Mouse (Mus musculus): ENCODE measurements at regions not wholly inside any gene's neighbourhood (a gene's known extent, or its start where the extent isn't known, plus 50 kb on each side); places are given as distances from the start of the nearest gene placed in this dataset.
"Not testable (repeated sequence)": the region's sequence is repeated elsewhere in the genome, so short reads cannot be mapped to it uniquely, and the experiment has no call there.

DNA sequence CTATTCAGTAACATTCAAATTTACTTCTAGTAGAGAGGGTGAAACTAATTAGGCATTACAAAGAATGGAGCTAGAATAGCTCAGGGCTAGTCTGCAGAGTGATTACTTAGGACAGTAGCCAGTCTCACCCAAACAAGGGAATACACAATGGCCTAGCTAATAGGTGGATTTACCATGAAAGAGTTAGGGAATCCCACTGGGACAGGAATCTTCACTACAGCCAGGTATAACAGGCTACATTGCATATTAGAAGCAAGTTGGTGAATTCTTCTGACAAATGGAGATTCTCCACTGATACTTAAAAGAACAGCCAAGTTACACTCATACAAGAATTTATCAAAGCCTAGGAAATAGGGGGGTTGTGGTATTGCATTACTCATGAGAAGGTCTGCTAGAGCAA is 670.2 kb upstream of the Chrm3 start:
- DNase-seq (ENCODE audit: low spot score in 2 of 2): not testable (repeated sequence)

DNA sequence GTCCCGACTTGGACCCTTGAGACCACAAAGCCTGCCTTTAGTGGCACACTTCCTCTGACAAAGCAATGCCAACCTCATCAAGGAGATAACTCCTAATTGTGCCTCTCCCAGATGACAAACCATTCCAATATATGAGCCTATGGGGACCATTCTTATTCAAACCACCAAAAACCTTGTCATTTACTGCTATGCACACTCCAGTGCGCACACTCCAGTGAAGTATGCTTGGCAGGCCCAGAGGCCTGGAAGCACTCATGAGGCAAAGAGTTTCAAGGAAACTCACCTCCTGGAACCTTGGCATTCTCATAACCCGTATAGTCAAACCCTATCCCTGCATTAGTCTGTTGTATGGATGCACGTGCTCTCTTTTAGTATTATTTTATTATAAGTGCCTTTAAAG is 669.7 kb upstream of the Chrm3 start:
- DNase-seq (ENCODE audit: low spot score in 2 of 2): no peak

DNA sequence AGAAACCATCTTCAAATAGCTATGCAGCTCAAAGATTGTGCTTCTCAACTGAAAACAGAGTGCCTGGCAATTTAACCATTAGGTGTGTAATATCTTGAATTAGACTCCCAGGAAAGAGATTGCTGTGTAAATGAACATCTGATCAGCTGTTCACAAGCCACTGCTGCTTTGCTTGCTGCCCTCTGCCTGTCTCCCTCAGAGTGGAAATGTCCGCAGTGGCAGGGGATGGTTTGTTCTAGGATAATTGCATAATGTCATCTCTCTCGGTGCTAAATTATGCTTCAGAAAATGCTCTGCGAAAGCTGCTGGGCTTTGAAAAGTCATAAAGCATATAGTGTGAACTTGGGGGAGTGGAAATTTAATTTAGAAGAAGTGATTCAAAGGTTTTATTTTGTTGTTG is 665.3 kb upstream of the Chrm3 start:
- no peak for DNase-seq (ENCODE audit: low spot score in 2 of 2)

DNA sequence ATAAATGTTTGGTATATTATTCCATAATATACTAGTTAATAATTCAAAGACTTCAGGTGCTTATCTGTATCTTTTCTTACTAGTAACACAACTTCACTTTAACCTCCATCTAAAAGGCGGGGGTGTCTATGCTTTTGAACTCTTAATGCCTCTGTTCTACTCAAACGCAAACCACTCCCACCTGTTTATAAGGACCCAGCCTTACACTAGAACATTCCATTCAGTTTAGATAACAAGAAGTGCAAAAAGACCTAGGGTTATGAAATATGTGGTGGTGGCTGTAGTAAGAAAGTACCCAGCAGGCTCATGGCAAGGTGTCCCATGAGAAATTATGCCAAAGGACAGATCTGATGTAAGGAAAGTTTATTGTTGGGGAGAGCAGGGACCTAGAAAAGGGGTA is 663.8 kb upstream of the Chrm3 start:
- DNase-seq (ENCODE audit: low spot score in 2 of 2): no peak

DNA sequence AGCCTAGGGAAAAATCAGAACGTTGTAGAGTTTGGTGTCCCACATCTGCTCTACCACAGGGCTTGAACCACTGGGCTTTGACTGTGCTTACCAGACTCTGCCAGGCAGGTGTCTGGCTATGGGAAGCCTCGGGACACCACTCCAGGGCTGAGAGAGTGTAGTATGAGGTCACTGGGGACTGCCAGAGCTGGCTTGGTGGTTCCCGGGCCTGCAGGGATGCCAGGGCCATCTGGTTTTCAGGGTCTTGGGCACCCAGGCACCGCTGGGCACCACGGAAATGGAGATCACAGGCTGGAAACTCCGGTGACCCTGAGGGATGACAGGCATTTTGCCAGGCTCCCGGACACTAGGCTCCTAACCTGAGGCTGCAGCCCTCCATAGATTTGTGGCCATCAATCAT is 656.9 kb upstream of the Chrm3 start:
- no peak for DNase-seq (ENCODE audit: low spot score in 2 of 2)

DNA sequence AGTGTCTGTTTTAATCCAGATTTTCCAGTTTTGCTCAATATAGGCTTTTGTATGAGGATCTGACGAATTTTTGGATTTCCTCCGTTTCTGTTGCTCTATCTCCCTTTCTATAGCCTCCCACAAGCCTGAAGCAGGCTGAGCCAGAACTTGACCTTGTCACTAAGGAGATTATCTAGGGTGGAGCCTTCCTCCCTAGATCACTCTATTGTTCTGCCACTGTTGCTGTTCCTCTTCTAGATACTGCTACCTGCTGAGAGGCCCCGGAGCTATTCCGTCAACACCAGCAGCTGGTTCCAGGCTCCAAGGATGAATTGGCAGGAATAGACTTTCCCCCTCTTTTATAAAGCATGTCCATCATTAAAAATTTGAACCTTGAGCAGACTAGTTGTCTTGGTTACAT is 644.7 kb upstream of the Chrm3 start:
- no peak for DNase-seq (ENCODE audit: low spot score in 2 of 2)

DNA sequence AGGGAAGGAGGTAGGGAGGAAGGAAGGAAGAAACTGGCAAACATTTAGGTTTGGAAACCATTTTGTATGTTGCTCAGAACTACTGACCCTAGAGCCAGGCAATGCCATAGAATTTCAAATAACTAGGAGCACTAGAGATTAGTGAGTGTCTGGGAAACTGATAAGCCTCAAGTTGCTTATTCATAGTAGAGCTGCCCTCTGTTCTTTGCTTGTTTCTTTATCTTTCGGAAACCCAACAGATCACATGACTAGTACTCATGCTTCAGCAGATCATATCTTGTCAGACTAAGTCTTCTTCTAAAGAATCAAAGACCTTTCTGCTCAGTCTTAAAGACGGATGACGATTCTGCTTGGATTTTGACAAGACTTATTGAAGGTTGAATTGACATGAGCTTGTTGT is 630.5 kb upstream of the Chrm3 start:
- DNase-seq (ENCODE audit: low spot score in 2 of 2): no peak

DNA sequence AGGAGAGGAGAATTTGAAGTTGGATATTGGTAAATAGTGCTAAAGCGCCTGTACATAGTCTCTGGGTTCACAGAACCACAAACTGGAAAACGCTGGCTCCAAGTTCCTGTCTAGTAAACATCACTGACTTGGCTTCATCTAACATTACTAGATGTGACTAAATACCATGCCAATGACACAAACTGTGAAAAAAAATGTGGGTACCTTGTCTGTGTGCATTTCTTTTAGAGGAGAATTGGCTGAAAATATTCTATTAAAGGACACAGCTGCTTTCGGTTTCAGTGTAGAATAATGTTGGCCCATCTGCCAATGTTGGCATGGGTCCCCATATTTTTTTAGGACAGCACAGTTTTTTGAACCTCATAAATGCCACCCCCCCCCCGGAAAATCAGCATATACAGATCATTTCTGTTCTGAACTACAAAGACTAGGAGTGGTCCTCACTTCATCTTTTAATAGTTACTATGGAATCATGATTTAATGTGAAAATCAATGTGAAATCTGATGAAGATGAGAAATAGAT is 629.9 kb upstream of the Chrm3 start:
- DNase-seq (ENCODE audit: low spot score in 2 of 2): no peak

DNA sequence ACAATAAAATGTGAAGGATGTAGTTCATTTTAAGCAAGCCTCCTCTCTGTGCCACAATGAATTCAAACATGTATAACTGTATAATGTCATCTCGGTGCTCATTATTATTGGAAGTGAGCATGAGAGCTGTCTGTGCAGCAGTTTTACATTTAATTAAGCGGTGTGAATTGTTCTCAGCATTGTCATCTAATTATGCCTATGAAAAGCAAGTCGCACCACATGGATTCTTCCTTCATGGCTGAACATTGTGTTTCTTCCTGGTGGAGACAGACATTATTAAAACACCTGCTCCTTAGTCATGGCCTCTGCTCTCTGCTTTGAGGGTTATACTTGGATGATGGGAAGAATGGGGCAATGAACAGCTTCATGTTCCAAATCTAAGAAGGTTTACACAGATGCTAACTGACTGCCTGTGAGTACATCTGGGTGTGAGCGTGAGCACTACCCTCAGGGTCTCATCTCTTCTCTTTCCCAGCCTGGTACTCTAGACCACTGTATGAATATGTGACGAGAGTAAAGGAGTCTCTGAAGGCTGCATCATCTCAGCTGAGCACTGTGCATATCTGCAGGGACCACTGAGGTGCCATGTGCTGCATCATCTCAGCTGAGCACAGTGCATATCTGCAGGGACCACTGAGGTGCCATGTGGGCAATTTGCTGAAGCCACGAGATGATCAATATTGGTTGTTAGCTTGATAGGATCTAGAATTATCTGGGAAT is 628.6 kb upstream of the Chrm3 start:
- no peak for DNase-seq (ENCODE audit: low spot score in 2 of 2)

DNA sequence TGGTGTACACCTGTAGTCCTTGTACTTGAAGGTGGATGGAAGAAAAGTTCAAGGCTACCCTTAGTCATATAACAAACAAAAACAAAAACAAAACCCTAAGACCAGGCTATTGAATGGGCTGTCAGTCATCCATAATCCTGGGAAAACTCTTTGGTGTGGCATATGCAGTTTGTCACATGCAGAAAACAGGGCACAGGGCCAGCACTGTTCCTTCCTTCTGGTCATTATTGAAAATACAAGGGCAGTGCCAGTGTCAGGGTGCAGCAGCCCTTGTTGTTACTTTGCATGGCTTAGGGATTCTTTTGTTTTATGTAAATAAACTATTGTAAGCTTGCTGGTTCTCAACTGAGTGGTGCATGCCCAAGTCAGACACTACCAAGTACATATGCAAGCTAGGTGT is 623.1 kb upstream of the Chrm3 start:
- no peak for DNase-seq (ENCODE audit: low spot score in 2 of 2)

DNA sequence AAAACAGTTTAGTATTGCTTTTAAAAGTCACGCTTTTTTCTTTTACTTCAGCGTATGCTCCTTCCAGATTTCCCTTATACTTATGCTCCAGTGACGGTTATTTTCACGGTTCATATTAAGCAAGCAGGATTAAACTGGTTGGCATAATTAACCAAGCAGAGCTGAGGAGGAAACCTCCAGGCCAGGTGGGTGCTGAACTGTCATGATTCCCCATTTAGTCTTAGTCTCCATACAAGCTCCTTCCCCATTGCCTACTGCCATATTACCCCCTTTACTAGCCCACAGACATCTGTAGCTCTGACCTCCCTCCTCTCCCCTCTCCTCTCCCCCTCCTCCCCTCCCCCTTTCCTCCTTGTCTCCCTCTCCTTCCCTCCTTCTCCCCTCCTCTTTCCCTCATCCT is 621.9 kb upstream of the Chrm3 start:
- no peak for DNase-seq (ENCODE audit: low spot score in 2 of 2)

DNA sequence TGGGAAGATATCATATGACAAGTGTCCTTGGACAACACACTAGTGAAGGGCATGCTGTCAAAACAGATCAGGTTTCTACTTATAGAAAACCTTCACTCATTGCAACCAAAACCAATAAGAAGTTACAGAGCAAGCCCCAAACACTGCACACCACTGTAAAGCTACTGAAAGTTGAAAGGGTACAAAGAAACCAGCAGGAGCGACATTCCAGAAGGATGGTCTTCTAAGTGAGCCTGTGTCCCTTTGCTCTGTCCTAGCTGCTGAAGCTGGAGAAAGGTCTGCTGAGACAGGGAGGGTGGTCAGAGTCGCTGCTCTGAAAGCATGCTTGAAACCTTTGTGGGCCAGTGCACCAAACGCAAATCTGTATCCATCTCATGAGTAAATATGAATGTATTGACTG is 611.3 kb upstream of the Chrm3 start:
- no peak for DNase-seq (ENCODE audit: low spot score in 2 of 2)

DNA sequence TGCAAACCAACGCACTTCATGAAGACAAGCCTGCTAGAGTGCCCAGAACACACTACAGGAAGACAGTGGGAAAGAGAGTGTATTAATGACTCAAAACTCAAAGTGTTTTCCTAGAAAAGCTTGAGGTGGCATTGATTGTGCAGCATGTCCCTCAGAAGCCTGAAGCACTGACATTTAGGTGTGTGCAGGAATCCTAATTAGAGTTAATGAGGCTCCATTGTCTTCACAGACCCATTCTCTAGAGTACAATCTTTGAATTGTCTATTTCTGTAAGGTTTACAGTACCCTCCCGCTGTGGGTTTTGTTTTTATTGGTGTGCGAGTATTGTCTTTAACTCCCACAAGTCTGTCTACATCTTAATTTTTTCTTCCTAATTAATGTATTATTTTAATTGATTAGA is 610.1 kb upstream of the Chrm3 start:
- no peak for DNase-seq (ENCODE audit: low spot score in 2 of 2)

DNA sequence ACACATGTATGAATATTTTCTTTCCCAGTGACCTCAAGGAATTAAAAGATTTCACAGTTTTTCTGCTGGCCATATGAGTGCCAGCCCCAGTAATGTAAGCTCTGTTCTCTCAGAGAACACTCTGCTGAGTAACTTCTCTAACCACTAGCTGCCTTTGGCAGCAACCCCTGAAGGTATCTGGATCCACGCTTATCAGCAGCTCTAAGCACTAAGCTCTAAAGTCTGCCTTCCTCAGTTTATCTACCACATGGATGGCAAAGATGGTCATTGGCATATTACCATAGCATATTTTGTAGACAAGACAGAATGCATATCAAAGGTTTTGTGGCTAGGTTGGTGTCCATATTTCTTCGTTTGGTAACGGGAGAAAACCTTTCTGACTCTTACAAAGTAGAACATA is 592.3 kb upstream of the Chrm3 start:
- DNase-seq (ENCODE audit: low spot score in 2 of 2): no peak

DNA sequence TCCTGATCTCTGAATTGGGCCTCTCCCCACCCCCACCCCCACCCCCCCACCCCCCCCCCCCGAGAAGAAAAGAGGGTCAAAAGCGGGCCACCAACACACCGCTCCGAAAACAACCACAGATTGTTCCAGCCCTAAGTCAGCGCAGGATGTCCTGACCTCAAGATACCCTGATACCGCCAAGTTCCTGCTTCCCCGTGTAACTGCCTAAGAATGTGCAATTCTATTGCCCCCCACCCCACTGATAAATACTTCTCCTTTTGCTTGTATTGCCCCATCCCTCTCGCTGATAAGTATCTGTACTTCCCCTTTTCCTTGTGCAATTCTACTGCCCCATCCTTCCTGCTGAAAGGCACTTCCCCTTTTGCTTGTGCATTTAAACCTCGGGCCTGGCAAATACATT is 590.0 kb upstream of the Chrm3 start:
- not testable (repeated sequence) for DNase-seq (ENCODE audit: low spot score in 2 of 2)

DNA sequence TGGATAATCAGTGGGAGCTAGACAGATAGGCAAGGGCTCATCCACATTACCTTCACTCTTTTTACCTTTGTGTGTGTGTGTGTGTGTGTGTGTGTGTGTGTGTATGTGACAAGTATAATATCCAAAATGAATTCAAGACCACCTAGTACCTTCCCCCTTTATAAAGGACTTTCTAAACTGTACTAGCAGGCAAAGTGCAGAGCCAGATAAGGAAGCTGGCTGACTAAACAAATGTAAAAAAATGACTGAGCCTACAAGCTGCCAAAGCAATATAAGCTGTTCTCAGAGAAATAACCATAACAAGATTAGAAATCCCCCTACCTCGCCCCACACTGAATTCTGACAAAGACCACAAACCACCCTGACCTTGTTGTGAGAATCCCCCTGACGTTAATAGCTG is 586.8 kb upstream of the Chrm3 start:
- DNase-seq (ENCODE audit: low spot score in 2 of 2): no peak

DNA sequence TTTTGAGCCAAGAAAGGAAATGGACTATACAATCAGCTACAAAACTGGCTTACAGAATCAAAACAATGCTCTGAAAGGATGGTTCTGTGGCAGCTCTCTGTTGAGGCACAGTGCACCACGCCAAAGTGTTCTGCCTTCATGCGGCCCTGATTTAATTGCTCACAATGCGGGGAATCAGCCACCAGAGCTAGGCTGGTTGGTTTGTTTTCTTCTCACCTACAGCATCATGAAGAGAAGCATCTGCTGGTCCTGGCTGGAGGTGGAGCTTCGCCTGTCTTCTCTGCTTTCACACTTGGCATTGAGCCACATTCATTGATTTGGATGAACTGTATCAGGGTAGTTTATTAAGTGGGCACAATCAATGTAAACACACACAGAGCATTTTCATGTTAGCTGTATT is 583.2 kb upstream of the Chrm3 start:
- no peak for DNase-seq (ENCODE audit: low spot score in 2 of 2)

DNA sequence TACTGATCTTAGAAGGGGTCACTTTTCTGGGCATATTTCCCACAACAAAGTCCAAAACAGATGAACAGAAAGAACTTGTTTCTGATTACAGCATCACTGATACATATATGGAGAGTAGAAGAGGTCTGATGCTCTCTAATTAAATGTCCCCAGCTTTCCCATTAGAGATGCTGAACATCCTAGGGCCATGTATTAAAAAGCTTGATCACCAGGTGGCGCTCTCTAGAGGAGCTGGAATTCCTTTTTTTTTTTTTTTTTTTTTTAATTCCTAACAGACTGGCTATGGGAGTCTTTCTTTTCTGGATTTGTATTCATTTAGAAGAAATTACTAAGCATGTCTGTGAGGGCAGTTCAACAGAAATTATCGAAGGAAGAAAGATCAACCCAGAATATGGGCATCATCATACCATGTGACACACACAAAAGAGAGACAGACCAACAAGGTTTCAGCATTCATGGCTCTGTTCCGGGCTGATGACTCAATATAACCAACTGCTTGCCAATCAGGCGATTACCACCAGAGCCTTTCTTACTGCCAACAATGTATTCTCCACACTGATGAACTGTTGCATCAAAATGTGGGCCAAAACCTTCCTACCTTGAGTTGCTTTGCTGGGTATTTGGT is 581.5 kb upstream of the Chrm3 start:
- peak in 1 of 2 experiments; percentile 40 for DNase-seq (ENCODE audit: low spot score in 2 of 2)

DNA sequence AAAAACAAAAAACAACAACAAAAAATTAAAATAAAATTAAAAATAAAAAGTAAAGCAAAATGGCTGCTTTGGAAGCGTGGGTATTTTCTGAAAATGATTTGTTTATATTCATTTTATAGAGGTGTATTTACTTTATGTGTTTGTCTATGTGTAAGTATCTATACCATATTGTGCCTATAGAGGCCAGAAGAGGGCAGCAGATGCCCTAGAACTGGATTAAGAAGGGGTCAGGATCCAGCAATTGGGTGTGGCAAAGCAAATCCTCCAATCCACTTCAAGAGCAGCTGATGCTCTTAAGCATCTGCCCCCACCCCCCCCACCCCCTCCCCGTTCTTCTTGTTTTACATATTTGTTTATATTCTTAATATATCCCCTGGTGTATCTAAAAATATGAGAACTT is 577.6 kb upstream of the Chrm3 start:
- DNase-seq (ENCODE audit: low spot score in 2 of 2): no peak

DNA sequence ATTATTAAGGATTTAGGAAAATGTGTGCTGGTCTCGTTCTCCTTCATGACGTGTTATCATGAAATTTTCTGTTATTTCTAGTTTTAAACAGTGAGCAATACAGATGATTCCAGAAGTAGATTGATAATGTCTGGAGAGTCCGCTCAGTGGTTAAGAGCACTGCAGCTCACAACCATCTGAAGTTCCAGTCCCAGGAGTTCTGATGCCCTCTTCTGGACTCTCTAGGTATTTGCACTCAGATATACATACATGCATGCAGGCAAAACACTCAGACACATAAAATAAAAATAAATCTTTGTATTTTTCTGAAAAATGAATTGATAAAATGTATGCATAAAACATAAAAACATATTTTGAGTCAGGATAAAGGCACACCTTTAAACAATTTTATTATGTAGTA is 570.1 kb upstream of the Chrm3 start:
- no peak for DNase-seq (ENCODE audit: low spot score in 2 of 2)

DNA sequence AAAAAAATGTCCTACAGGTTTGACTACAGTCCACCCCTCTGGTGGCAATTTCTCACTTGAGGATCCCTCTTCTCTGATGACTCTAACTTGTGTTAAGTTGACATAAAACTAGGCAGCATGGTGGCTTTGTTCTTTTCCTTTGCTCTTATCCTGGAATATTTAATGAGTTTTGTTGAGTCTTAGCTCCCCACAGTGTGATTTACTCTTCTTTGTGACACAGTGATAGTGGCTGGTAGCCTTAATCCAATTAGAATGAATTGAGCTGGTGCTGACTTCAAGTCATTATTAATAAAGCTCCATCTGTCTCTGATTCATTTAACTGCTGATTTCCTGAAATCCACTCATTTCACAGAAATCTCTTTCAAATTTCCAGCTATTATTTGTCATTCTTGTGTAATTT is 553.7 kb upstream of the Chrm3 start:
- DNase-seq (ENCODE audit: low spot score in 2 of 2): no peak

DNA sequence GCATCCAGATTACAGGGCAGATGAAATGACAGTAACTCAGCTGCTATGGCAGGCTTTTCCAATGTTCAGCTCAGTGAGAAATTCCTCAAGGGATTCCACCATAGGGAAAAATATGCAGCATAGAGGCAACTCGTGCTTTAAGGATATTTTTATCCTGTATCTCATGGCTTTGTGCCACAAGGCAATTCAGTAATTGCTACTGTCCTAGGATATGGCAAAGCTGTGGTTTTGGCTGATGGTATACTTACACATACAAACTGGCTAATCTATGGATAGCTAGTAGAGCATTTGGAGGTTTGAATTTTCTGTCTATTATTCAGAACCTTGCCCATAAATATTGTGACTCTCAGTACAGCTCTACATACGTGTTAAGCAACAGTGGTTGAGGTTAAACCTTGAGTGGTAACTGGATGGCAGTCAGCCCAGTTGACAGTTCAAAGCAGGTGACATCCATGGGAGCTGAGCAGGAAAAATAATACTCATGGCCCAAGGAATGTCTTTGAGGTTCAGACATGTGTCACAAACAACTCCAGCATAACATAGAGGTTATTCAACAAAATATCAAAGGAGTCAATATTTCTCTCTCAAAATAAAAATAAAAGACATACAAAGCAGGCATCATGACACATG is 548.6 kb upstream of the Chrm3 start:
- DNase-seq (ENCODE audit: low spot score in 2 of 2): no peak

DNA sequence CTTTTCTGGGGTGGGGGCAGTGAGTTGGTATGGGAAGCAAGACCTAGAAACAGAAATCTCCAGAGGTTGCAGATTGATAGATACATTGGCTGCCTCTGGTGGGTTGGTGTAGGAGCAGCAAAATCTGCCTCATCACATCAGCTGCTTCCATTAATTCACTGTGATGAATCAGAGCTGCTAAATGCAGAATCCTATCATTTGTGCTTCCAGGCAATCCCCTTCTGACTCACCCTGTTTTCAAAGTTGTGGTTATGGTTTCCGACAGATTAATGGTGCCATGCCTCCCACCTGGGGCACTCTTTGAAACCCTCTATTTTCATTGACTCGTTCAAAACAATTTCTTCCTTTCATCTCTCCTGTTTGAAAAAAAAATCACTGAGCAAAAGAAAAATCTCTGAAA is 507.2 kb upstream of the Chrm3 start:
- peak in 1 of 2 experiments; percentile 19 for DNase-seq (ENCODE audit: low spot score in 2 of 2)
